Mouse (Mus musculus): ENCODE measurements around the gene Rnf130. TPM values are rescaled to one million over a fixed set of nuclear protein-coding genes. Genes with fewer than 3 reads are reported as not detected.

Rnf130 gene
- polyA plus RNA-seq, 1 experiment from 2014 or later: 55.9 TPM

DNA sequence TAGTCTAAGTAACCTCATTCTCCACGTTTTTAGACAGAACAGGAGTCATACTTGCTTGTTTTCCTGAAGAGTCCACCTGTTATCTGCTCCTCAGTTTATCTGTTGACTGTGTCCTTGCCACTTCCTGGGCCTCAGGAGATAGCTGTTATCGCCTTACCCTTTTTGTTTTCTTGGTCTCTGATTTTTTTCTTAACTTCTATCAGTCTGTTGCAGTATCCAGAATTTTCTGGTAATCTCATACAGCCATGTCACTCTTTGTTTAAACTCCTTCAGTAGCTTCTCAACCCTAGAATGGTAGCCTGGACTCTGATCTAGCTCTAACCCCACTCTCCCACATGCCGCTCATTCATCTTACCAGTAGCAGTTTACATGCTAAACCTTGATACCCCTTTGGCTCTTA lies 10.6 kb downstream of the Rnf130 start:
- WGBS: 87% methylated on average over 3 of the region's 3 CpGs
- Histone ChIP-seq H3K36me3 (ENCODE audit: control insufficient read depth, insufficient read depth, low read length) (no peaks in the 10 kb centered on the region), H3K27ac (ENCODE audit: low read depth, low read length) (no peak overlapping the region), H3K27me3 (replicated peaks; ENCODE audit: control insufficient read depth, insufficient read depth, low read length) (no peaks in the 10 kb centered on the region), H3K9ac (ENCODE audit: low read length) (no peak overlapping the region), H3K4me1 (ENCODE audit: control insufficient read depth, insufficient read depth, low read length) (peaks cover 3% of the 10 kb centered on the region; the same call in 1 of the 2 replicates), H3K4me2 (ENCODE audit: low read length) (no peak overlapping the region), H3K4me3 (ENCODE audit: low read depth, low read length) (no peak overlapping the region), H3K9me3 (replicated peaks; ENCODE audit: control insufficient read depth, low read length) (no peaks in the 10 kb centered on the region)
- ATAC-seq: no peak
- DNase-seq (ENCODE audit: low spot score): no peak

GRCm38 (mm10) chr11:50036781-50037460 lies 11.8 kb downstream of the Rnf130 start:
- 83% methylated on average over 4 of the region's 4 CpGs for WGBS
- no peaks in the 10 kb centered on the region for H3K9me3 ChIP-seq (replicated peaks; ENCODE audit: control insufficient read depth, low read length)
- H3K27ac ChIP-seq (ENCODE audit: low read depth, low read length): no peak overlapping the region
- peaks cover 3% of the 10 kb centered on the region; the same call in 1 of the 2 replicates for H3K4me1 ChIP-seq (ENCODE audit: control insufficient read depth, insufficient read depth, low read length)
- ATAC-seq (no peak), DNase-seq (ENCODE audit: low spot score) (no peak)
- no peak overlapping the region for H3K9ac ChIP-seq (ENCODE audit: low read length)
- H3K36me3 ChIP-seq (ENCODE audit: control insufficient read depth, insufficient read depth, low read length): no peaks in the 10 kb centered on the region
- H3K4me2 ChIP-seq (ENCODE audit: low read length): no peak overlapping the region
- no peaks in the 10 kb centered on the region for H3K27me3 ChIP-seq (replicated peaks; ENCODE audit: control insufficient read depth, insufficient read depth, low read length)
- no peak overlapping the region for H3K4me3 ChIP-seq (ENCODE audit: low read depth, low read length)

DNA sequence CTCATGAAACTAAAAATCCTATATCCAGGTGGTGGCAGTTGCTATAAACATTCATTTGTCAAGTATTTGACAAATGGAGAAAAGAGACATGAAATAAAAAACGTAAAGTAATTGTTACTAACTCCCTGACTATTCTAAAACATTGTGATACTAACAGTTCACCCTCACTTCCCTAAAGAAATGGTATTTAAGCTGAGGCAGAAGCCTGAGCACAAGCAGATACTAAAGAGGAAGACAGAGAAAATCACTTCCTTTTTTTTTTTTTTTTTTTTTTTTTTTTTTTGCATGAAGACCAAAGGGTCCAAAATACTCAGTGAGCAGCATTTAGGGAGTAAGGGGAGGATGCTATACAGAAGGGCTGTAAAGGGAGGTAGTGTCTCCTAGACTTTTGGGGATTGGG lies 13.6 kb downstream of the Rnf130 start:
- Histone ChIP-seq H3K9me3 (replicated peaks; ENCODE audit: control insufficient read depth, low read length) (no peaks in the 10 kb centered on the region), H3K4me2 (ENCODE audit: low read length) (no peak overlapping the region), H3K36me3 (ENCODE audit: control insufficient read depth, insufficient read depth, low read length) (no peaks in the 10 kb centered on the region), H3K9ac (ENCODE audit: low read length) (no peak overlapping the region), H3K4me1 (ENCODE audit: control insufficient read depth, insufficient read depth, low read length) (no peaks in the 10 kb centered on the region), H3K27me3 (replicated peaks; ENCODE audit: control insufficient read depth, insufficient read depth, low read length) (no peaks in the 10 kb centered on the region), H3K4me3 (ENCODE audit: low read depth, low read length) (no peak overlapping the region), H3K27ac (ENCODE audit: low read depth, low read length) (no peak overlapping the region)
- no peak for DNase-seq (ENCODE audit: low spot score)
- 96% methylated on average over 1 of the region's 1 CpGs for WGBS
- ATAC-seq: no peak

GRCm38 (mm10) chr11:50041148-50041547 lies 16.0 kb downstream of the Rnf130 start:
- Histone ChIP-seq H3K4me3 (ENCODE audit: low read depth, low read length) (no peak overlapping the region), H3K4me1 (ENCODE audit: control insufficient read depth, insufficient read depth, low read length) (no peaks in the 10 kb centered on the region), H3K27me3 (replicated peaks; ENCODE audit: control insufficient read depth, insufficient read depth, low read length) (no peaks in the 10 kb centered on the region), H3K9me3 (replicated peaks; ENCODE audit: control insufficient read depth, low read length) (no peaks in the 10 kb centered on the region), H3K9ac (ENCODE audit: low read length) (no peak overlapping the region), H3K36me3 (ENCODE audit: control insufficient read depth, insufficient read depth, low read length) (no peaks in the 10 kb centered on the region), H3K27ac (ENCODE audit: low read depth, low read length) (no peak overlapping the region), H3K4me2 (ENCODE audit: low read length) (no peak overlapping the region)
- DNase-seq (ENCODE audit: low spot score) (no peak), ATAC-seq (no peak)
- WGBS: 90% methylated on average over 3 of the region's 3 CpGs

- H3K27me3 ChIP-seq (replicated peaks; ENCODE audit: control insufficient read depth, insufficient read depth, low read length): no peaks in the 10 kb centered on the region
- no peak overlapping the region for H3K4me3 ChIP-seq (ENCODE audit: low read depth, low read length)
- H3K9ac ChIP-seq (ENCODE audit: low read length): no peak overlapping the region
- H3K27ac ChIP-seq (ENCODE audit: low read depth, low read length): no peak overlapping the region
- no peaks in the 10 kb centered on the region for H3K9me3 ChIP-seq (replicated peaks; ENCODE audit: control insufficient read depth, low read length)
- ATAC-seq (no peak), DNase-seq (ENCODE audit: low spot score) (no peak)
- no peaks in the 10 kb centered on the region for H3K36me3 ChIP-seq (ENCODE audit: control insufficient read depth, insufficient read depth, low read length)
- 94% methylated on average over 4 of the region's 4 CpGs for WGBS
- no peaks in the 10 kb centered on the region; the same call in 1 of the 2 replicates for H3K4me1 ChIP-seq (ENCODE audit: control insufficient read depth, insufficient read depth, low read length)
- no peak overlapping the region for H3K4me2 ChIP-seq (ENCODE audit: low read length)
Observed at GRCm38 (mm10) chr11:50042345-50042997, 17.3 kb downstream of the Rnf130 start.

GRCm38 (mm10) chr11:50044454-50044853 lies 19.3 kb downstream of the Rnf130 start:
- no peaks in the 10 kb centered on the region for H3K27me3 ChIP-seq (replicated peaks; ENCODE audit: control insufficient read depth, insufficient read depth, low read length)
- WGBS: 92% methylated on average over 4 of the region's 4 CpGs
- no peak overlapping the region for H3K4me3 ChIP-seq (ENCODE audit: low read depth, low read length)
- no peak overlapping the region for H3K9ac ChIP-seq (ENCODE audit: low read length)
- ATAC-seq (no peak), DNase-seq (ENCODE audit: low spot score) (no peak)
- no peak overlapping the region for H3K4me2 ChIP-seq (ENCODE audit: low read length)
- no peak overlapping the region for H3K27ac ChIP-seq (ENCODE audit: low read depth, low read length)
- no peaks in the 10 kb centered on the region for H3K9me3 ChIP-seq (replicated peaks; ENCODE audit: control insufficient read depth, low read length)
- no peaks in the 10 kb centered on the region for H3K36me3 ChIP-seq (ENCODE audit: control insufficient read depth, insufficient read depth, low read length)
- H3K4me1 ChIP-seq (ENCODE audit: control insufficient read depth, insufficient read depth, low read length): no peaks in the 10 kb centered on the region; the same call in 1 of the 2 replicates

DNA sequence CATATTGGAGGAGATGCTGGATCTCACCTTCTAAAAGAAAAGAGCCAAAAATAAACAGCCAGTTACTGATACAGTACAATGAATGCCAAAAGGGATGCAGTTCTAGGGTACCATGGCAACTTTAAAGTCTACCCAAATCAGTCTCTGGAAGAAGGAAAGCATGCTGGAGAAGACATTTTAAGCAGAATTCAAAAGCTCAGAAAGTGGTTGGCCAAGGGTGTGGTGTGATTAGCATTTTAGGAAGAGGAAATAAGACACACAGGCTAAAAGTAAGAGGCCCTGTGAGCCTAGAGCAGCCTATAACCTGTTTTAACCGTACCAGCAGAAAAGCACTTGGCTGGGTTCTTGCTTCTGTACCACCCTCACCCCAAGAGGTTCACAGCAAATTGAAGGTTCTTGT lies 22.5 kb downstream of the Rnf130 start:
- Histone ChIP-seq H3K4me3 (ENCODE audit: low read depth, low read length) (no peak overlapping the region), H3K27ac (ENCODE audit: low read depth, low read length) (no peak overlapping the region), H3K36me3 (ENCODE audit: control insufficient read depth, insufficient read depth, low read length) (no peaks in the 10 kb centered on the region), H3K4me1 (ENCODE audit: control insufficient read depth, insufficient read depth, low read length) (no peaks in the 10 kb centered on the region; the same call in 1 of the 2 replicates), H3K9me3 (replicated peaks; ENCODE audit: control insufficient read depth, low read length) (no peaks in the 10 kb centered on the region), H3K9ac (ENCODE audit: low read length) (no peak overlapping the region), H3K27me3 (replicated peaks; ENCODE audit: control insufficient read depth, insufficient read depth, low read length) (no peaks in the 10 kb centered on the region), H3K4me2 (ENCODE audit: low read length) (no peak overlapping the region)
- DNase-seq (ENCODE audit: low spot score): no peak
- 86% methylated on average over 1 of the region's 1 CpGs for WGBS
- ATAC-seq: no peak

- WGBS: 82% methylated on average over 6 of the region's 6 CpGs
- H3K9ac ChIP-seq (ENCODE audit: low read length): no peak overlapping the region
- no peak for DNase-seq (ENCODE audit: low spot score)
- 0 out of 2 replicates have a peak, but pooled peaks cover 2% of the 10 kb centered on the region for H3K36me3 ChIP-seq (ENCODE audit: control insufficient read depth, insufficient read depth, low read length)
- no peak overlapping the region for H3K4me3 ChIP-seq (ENCODE audit: low read depth, low read length)
- H3K4me2 ChIP-seq (ENCODE audit: low read length): no peak overlapping the region
- no peaks in the 10 kb centered on the region; the same call in 1 of the 2 replicates for H3K4me1 ChIP-seq (ENCODE audit: control insufficient read depth, insufficient read depth, low read length)
- no peaks in the 10 kb centered on the region for H3K27me3 ChIP-seq (replicated peaks; ENCODE audit: control insufficient read depth, insufficient read depth, low read length)
- no peak overlapping the region for H3K27ac ChIP-seq (ENCODE audit: low read depth, low read length)
- no peak for ATAC-seq
- H3K9me3 ChIP-seq (replicated peaks; ENCODE audit: control insufficient read depth, low read length): no peaks in the 10 kb centered on the region
Observed at GRCm38 (mm10) chr11:50048115-50048514, 23.0 kb downstream of the Rnf130 start.

GRCm38 (mm10) chr11:50050392-50050791 lies 25.2 kb downstream of the Rnf130 start:
- H3K27me3 ChIP-seq (replicated peaks; ENCODE audit: control insufficient read depth, insufficient read depth, low read length): no peaks in the 10 kb centered on the region
- H3K36me3 ChIP-seq (ENCODE audit: control insufficient read depth, insufficient read depth, low read length): peaks cover 18% of the 10 kb centered on the region
- no peak overlapping the region for H3K9ac ChIP-seq (ENCODE audit: low read length)
- DNase-seq (ENCODE audit: low spot score) (no peak), ATAC-seq (no peak)
- H3K9me3 ChIP-seq (replicated peaks; ENCODE audit: control insufficient read depth, low read length): no peaks in the 10 kb centered on the region
- H3K4me1 ChIP-seq (ENCODE audit: control insufficient read depth, insufficient read depth, low read length): no peaks in the 10 kb centered on the region; the same call in 1 of the 2 replicates
- no peak overlapping the region for H3K27ac ChIP-seq (ENCODE audit: low read depth, low read length)
- H3K4me3 ChIP-seq (ENCODE audit: low read depth, low read length): no peak overlapping the region
- WGBS: 87% methylated on average over 6 of the region's 6 CpGs
- H3K4me2 ChIP-seq (ENCODE audit: low read length): no peak overlapping the region
